Mouse (Mus musculus) limb, embryonic 15.5 days (tissue): Measurements from ENCODE around the gene Sectm1b. TPM values are rescaled to one million over a fixed set of nuclear protein-coding genes. Genes with fewer than 3 reads are reported as not detected.
"Not testable (repeated sequence)": the region's sequence is repeated elsewhere in the genome, so short reads cannot be mapped to it uniquely, and the experiment has no call there.

ENCODE experiments used
- ATAC-seq: fragments of 200-750 bp; cut with Nextera tagmentation; 2 replicates; pipeline ENCODE4 v1.8.0; 2017; ENCODE audit warnings: low read depth, moderate TSS enrichment; ENCODE audit not compliant: insufficient number of reproducible peaks, low FRiP score, low TSS enrichment
- H3K27ac ChIP-seq: fragments of 300-500 bp; sonication (generic); 2 replicates; pipeline ENCODE4 v1.5.1; 2015; ENCODE audit warnings: moderate library complexity, mild to moderate bottlenecking, inconsistent platforms
- H3K27me3 ChIP-seq: fragments of 300-500 bp; sonication (generic); 2 replicates; pipeline ENCODE4 v1.6.1; 2015; ENCODE audit warnings: inconsistent platforms
- H3K36me3 ChIP-seq: fragments of 300-500 bp; sonication (generic); 2 replicates; pipeline ENCODE4 v1.6.1; 2015; ENCODE audit warnings: inconsistent platforms
- H3K4me1 ChIP-seq: fragments of 300-500 bp; sonication (generic); 2 replicates; pipeline ENCODE4 v1.6.1; 2015; ENCODE audit warnings: inconsistent platforms
- H3K4me2 ChIP-seq: fragments of 300-500 bp; sonication (generic); 2 replicates; pipeline ENCODE4 v1.6.1; 2015; ENCODE audit warnings: mild to moderate bottlenecking, inconsistent platforms
- H3K4me3 ChIP-seq: fragments of 300-500 bp; sonication (generic); 2 replicates; pipeline ENCODE4 v1.5.1; 2015; ENCODE audit warnings: mild to moderate bottlenecking, inconsistent platforms
- H3K9ac ChIP-seq: fragments of 300-500 bp; sonication (generic); 2 replicates; pipeline ENCODE4 v1.6.1; 2015; ENCODE audit warnings: inconsistent platforms
- H3K9me3 ChIP-seq: fragments of 300-500 bp; sonication (generic); 2 replicates; pipeline ENCODE4 v1.6.1; 2016; ENCODE audit warnings: inconsistent platforms
- WGBS: fragments of 180-500 bp; shearing (Covaris S2); methylation state at CpG from one replicate; pipeline ENCODE4 v1.1.7; 2015; 5-methylcytosine and 5-hydroxymethylcytosine counted together
- polyA plus RNA-seq: library from polyadenylated mRNA; unstranded; fragments of >200 nt; fragmentation: Nextera tagmentation; extraction: Ambion mirVana; gene quantifications from 2 replicates; pipeline ENCODE4 v1.2.1, GENCODE M21; 2015

Gene Sectm1b
- polyA plus RNA-seq, 1 experiment from 2014 or later, result 0.14 TPM

- not testable (repeated sequence) for H3K36me3 ChIP-seq, H3K9me3 ChIP-seq, H3K9ac ChIP-seq, H3K4me2 ChIP-seq, ATAC-seq, H3K4me3 ChIP-seq, H3K27me3 ChIP-seq, H3K4me1 ChIP-seq, H3K27ac ChIP-seq
- WGBS, result 41% methylated on average over 1 of the region's 1 CpGs
Observed at GRCm38 (mm10) chr11:121043025-121043424, 20.3 kb downstream of the Sectm1b start.

DNA sequence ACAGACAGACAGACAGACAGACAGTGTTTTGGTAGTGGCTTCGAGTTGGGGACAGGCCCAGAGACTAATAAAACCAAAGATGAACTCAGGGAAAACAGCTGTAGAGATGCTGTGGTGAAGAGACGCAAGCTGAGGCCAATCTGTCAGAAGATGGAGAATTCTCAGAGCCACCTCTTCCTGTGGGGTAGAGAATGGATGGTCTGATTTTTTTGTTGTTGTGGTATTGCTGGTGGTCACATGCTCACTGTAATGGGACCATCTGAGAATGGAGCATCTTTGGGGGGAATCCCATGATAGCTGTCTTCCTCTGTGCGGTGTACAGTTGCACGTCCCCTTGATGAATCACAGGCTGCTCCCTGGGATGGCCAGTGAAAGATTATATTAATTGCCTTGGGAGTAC is 20.9 kb downstream of the Sectm1b start:
- no peak for ATAC-seq
- no peak overlapping the region for H3K27ac ChIP-seq
- 74% methylated on average over 4 of the region's 4 CpGs for WGBS
- no peaks in the 10 kb centered on the region for H3K9me3 ChIP-seq
- H3K36me3 ChIP-seq, result no peaks in the 10 kb centered on the region
- H3K27me3 ChIP-seq, result no peaks in the 10 kb centered on the region
- no peak overlapping the region for H3K4me3 ChIP-seq
- H3K4me2 ChIP-seq, result no peak overlapping the region
- no peak overlapping the region for H3K9ac ChIP-seq
- peaks cover 6% of the 10 kb centered on the region; the same call in 1 of the 2 replicates for H3K4me1 ChIP-seq

GRCm38 (mm10) chr11:121041636-121042035 is 21.7 kb downstream of the Sectm1b start:
- Histone ChIP-seq H3K9me3 (no peaks in the 10 kb centered on the region), H3K36me3 (no peaks in the 10 kb centered on the region), H3K4me3 (no peak overlapping the region), H3K4me2 (no peak overlapping the region), H3K4me1 (peaks cover 2% of the 10 kb centered on the region; the same call in 1 of the 2 replicates), H3K27me3 (no peaks in the 10 kb centered on the region), H3K27ac (no peak overlapping the region), H3K9ac (no peak overlapping the region)
- WGBS, result 63% methylated on average over 4 of the region's 4 CpGs
- no peak for ATAC-seq

DNA sequence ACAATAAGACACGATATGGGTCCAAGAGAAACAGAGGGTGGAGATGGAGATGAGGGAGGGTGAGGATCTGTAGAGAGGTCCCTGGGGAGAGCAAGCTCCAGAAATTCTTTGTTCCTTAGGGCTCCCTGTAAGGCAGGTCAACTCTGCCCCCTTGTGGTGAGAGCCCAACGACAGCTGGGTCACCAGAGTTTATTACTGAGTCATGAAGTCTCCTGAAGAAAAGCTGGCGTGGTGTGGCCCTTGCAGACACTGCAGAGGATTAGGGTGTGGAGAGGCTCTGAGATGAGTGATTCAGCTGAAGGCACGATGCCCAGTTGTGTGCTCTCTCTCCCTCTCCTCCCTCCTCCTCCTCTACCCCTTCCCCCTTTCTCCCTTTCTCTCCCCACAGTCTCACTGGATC is 22.2 kb downstream of the Sectm1b start:
- WGBS, result 8% methylated on average over 4 of the region's 4 CpGs
- no peak overlapping the region for H3K4me2 ChIP-seq
- no peak for ATAC-seq

DNA sequence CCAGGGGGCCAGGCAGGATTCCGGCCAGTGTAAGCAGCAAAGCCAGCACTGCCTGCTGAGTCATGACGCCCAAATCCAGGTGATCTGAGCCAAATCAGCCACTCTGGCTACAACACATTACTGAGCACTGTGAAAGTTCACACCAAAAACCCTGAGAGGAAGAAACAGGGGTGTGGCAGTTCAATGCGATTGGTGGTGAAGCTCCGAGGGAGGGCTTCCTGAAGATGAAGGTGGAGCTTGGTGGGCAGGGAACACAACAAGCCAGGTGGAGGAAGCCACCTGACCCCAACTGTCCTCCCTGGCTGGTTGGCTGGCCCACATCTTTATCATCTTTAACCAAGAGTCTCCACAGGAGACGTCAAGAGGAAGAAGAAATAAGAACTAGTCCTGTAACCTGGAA is 24.1 kb downstream of the Sectm1b start, which contains the start of gene Cd7:
Cd7 (minus strand) TSS at position 117 of the 400 bp plus-strand sequence.
- H3K9me3 ChIP-seq, result no peaks in the 10 kb centered on the region
- H3K4me2 ChIP-seq, result no peak within 1 kb of the TSS
- no peak within 1 kb of the TSS for H3K27ac ChIP-seq
- WGBS, result 62% methylated on average over 5 of the region's 5 CpGs
- no peak within 1 kb of the TSS for H3K9ac ChIP-seq
- no peak within 1 kb of the TSS for H3K4me3 ChIP-seq
- no peaks in the 10 kb centered on the region for H3K27me3 ChIP-seq
- ATAC-seq, result no peak
- no peaks in the 10 kb centered on the region for H3K36me3 ChIP-seq
- peaks cover 2% of the 10 kb centered on the region; the same call in 1 of the 2 replicates for H3K4me1 ChIP-seq

More for the DNA sequence above, 22.2 kb downstream of the Sectm1b start:
- Histone ChIP-seq H3K9me3 (no peaks in the 10 kb centered on the region), H3K4me3 (no peak overlapping the region), H3K27me3 (no peaks in the 10 kb centered on the region), H3K36me3 (no peaks in the 10 kb centered on the region), H3K27ac (no peak overlapping the region), H3K4me1 (peaks cover 2% of the 10 kb centered on the region; the same call in 1 of the 2 replicates), H3K9ac (no peak overlapping the region)

DNA sequence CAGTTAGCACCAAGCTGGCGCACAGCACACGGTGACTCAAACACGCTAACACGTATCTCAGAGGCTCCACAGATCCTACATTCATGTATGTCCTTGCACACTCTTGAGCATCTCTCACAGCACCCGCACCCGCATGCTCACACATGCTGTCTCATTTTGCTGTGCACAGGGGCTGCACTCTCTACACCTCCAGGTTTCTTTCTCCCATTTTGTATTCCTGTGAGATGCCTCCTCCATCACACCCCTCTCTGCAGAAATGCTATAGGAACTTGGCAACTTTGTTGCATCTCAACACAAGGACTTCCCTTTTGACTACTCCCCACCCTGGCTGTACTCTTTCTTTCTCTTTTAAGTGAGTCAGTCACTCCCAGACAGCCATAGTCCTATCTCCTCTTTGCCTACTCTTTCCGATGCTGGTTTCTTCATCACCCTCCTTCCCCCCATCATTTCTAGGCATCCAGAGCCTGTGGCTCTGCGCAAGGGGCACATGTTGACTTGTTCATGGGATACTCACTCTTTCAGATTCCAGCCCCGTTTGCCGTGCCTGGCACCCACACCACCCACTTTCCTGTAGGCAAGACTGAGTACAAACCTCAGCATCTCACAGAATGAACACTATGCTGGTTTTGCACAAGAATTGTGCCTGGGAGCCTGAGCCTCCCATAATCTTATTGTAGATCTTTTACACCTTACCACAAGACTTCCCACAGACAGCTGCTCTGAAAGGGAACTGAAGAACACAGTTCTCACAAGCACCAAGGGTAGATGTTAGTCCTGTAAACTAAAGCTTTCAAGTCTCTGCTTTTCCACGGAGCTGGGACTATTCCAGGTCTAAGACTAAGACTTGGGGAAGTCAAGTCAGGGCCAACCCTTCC is 24.8 kb downstream of the Sectm1b start:
- Histone ChIP-seq H3K9ac (no peak overlapping the region), H3K27me3 (no peaks in the 10 kb centered on the region), H3K36me3 (no peaks in the 10 kb centered on the region), H3K4me3 (no peak overlapping the region), H3K4me1 (peaks cover 2% of the 10 kb centered on the region; the same call in 1 of the 2 replicates), H3K4me2 (no peak overlapping the region), H3K9me3 (no peaks in the 10 kb centered on the region), H3K27ac (no peak overlapping the region)
- 82% methylated on average over 11 of the region's 11 CpGs for WGBS
- ATAC-seq, result no peak

- 73% methylated on average over 5 of the region's 5 CpGs for WGBS
Observed at GRCm38 (mm10) chr11:121033118-121033517, 30.3 kb downstream of the Sectm1b start.

GRCm38 (mm10) chr11:121027259-121027658 is 36.1 kb downstream of the Sectm1b start:
- Histone ChIP-seq H3K4me2 (no peak overlapping the region), H3K27me3 (no peaks in the 10 kb centered on the region), H3K9me3 (no peaks in the 10 kb centered on the region), H3K36me3 (no peaks in the 10 kb centered on the region), H3K4me3 (no peak overlapping the region), H3K9ac (no peak overlapping the region), H3K27ac (no peak overlapping the region), H3K4me1 (no peaks in the 10 kb centered on the region)
- no peak for ATAC-seq
- WGBS, result 82% methylated on average over 7 of the region's 7 CpGs

More at GRCm38 (mm10) chr11:121033118-121033517, 30.3 kb downstream of the Sectm1b start:
- no peaks in the 10 kb centered on the region for H3K4me1 ChIP-seq
- H3K27ac ChIP-seq, result no peak overlapping the region
- ATAC-seq, result no peak
- H3K36me3 ChIP-seq, result no peaks in the 10 kb centered on the region
- H3K4me3 ChIP-seq, result no peak overlapping the region
- H3K4me2 ChIP-seq, result no peak overlapping the region
- H3K27me3 ChIP-seq, result no peaks in the 10 kb centered on the region
- H3K9me3 ChIP-seq, result no peaks in the 10 kb centered on the region
- no peak overlapping the region for H3K9ac ChIP-seq

GRCm38 (mm10) chr11:121024163-121024562 is 39.2 kb downstream of the Sectm1b start:
- Histone ChIP-seq H3K4me2 (no peak overlapping the region), H3K4me3 (no peak overlapping the region), H3K9me3 (no peaks in the 10 kb centered on the region), H3K9ac (no peak overlapping the region), H3K27me3 (no peaks in the 10 kb centered on the region), H3K27ac (no peak overlapping the region), H3K36me3 (no peaks in the 10 kb centered on the region), H3K4me1 (no peaks in the 10 kb centered on the region)
- WGBS, result 69% methylated on average over 6 of the region's 6 CpGs
- ATAC-seq, result no peak

- 0 out of 2 replicates have a peak, but pooled peaks cover 2% of the 10 kb centered on the region for H3K4me1 ChIP-seq
- no peak overlapping the region for H3K9ac ChIP-seq
- H3K27me3 ChIP-seq, result no peaks in the 10 kb centered on the region
- H3K36me3 ChIP-seq, result no peaks in the 10 kb centered on the region
- no peak overlapping the region for H3K27ac ChIP-seq
- 82% methylated on average over 5 of the region's 5 CpGs for WGBS
- ATAC-seq, result no peak
- H3K9me3 ChIP-seq, result no peaks in the 10 kb centered on the region
- H3K4me3 ChIP-seq, result no peak overlapping the region
- H3K4me2 ChIP-seq, result no peak overlapping the region
Observed at GRCm38 (mm10) chr11:121019501-121019900, 43.9 kb downstream of the Sectm1b start.

- Histone ChIP-seq H3K36me3 (no peaks in the 10 kb centered on the region), H3K4me3 (no peak overlapping the region), H3K27ac (no peak overlapping the region), H3K9ac (no peak overlapping the region), H3K9me3 (no peaks in the 10 kb centered on the region), H3K4me1 (0 out of 2 replicates have a peak, but pooled peaks cover 2% of the 10 kb centered on the region), H3K27me3 (no peaks in the 10 kb centered on the region), H3K4me2 (no peak overlapping the region)
- WGBS, result 46% methylated on average over 3 of the region's 3 CpGs
- no peak for ATAC-seq
Observed at GRCm38 (mm10) chr11:121017703-121018102, 45.7 kb downstream of the Sectm1b start.

DNA sequence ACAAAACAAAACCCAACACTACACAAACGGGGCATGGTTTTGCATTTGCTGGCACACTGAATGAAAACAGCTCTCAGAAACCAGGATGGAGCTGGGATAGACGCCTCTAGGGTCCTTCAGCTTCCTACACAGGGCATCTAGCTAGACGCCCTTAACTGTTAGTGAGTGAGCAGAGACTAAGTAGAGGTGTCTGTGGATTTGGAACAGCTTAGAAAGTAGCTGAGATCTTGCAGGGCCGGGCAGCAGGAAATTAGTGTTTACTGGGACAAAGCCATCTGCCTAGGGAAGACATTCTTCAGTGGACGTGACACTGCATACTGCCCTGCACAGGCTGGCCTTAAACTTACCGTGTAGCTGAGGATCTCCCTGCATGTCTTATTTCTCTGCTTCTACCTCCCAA is 47.9 kb downstream of the Sectm1b start:
- WGBS, result 55% methylated on average over 6 of the region's 6 CpGs
- ATAC-seq, result no peak
- Histone ChIP-seq H3K4me3 (no peak overlapping the region), H3K9me3 (no peaks in the 10 kb centered on the region), H3K9ac (no peak overlapping the region), H3K36me3 (no peaks in the 10 kb centered on the region), H3K27ac (no peak overlapping the region), H3K27me3 (no peaks in the 10 kb centered on the region), H3K4me2 (no peak overlapping the region), H3K4me1 (0 out of 2 replicates have a peak, but pooled peaks cover 2% of the 10 kb centered on the region)
